ENCODE assay signal across 25 mouse cellular contexts in the genomic region with DNA sequence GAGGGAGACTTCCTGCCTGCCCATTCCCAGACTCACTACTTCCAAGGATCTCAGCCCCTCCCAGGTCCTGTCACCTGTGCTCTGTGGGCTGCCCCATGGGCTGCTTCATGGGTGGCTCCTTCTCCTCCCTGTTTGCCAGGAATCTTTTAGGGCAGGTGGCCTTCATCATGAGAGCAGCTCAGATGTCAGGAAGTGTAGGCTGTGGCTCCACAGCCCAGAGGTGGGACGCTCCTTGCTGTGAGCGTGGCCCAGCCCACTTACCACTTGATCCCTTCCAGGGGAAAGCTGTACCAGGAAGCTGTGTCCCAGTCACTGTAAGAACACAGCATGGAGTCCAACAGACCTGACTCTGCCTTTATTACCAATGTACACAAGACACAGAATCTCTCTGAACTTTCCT. TPM values are rescaled to one million over a fixed set of nuclear protein-coding genes. Genes with fewer than 3 reads are reported as not detected.
DNase-seq lines count a peak whose midpoint lies in the region; ATAC-seq and TF ChIP-seq lines count a peak whose summit lies in the region.
"Had no signal": no experiment of that assay in that cellular context is flagged by ENCODE, and none has a peak within 500 bp of the region (broad histone marks: within the 10 kb centered on the region; RNA-seq: fewer than 3 reads in every experiment).

No protein-coding gene starts in this region.

- TF ChIP-seq POLR2A in small intestine, adult 2 months (IDR thresholded peaks at IDR 0.05; ENCODE audit: low read depth, low read length), result no peak

- no peaks in the 10 kb centered on the region for H3K27me3 ChIP-seq in kidney, embryonic 16.5 days (ENCODE audit: insufficient read depth, low read length)
- H3K27me3 ChIP-seq in intestine, embryonic 14.5 days (replicated peaks; ENCODE audit: control insufficient read depth, insufficient read depth, low read length), result no peaks in the 10 kb centered on the region
- H3K27me3 ChIP-seq in small intestine, adult 2 months (ENCODE audit: control insufficient read depth, insufficient read depth, low read length), result no peaks in the 10 kb centered on the region
- H3K27me3 ChIP-seq: limb, embryonic 12.5 days; liver, embryonic 12.5 days; lung, embryonic 15.5 days had no signal

- DNase-seq in kidney, postnatal 25 days, result no peak
- DNase-seq in intestine, embryonic 14.5 days (ENCODE audit: low spot score), result no peak
- no peak for DNase-seq in embryo, embryonic 10.5 days (ENCODE audit: low spot score)
- DNase-seq in left cerebral cortex, postnatal 10 days (ENCODE audit: extremely low spot score in 1 of 2, low spot score in 2 of 2), result no peak
- DNase-seq: adrenal gland, postnatal 10 days; forebrain, postnatal 0 days; heart, adult 2 months; heart, postnatal 14 days; kidney, adult 8-10 months; midbrain, embryonic 14.5 days; retina, postnatal 1 day; right cerebral cortex, postnatal 25 days had no signal

- 26% methylated on average over 2 of the region's 2 CpGs for WGBS in kidney, embryonic 16.5 days
- 14% methylated on average over 2 of the region's 2 CpGs for WGBS in intestine, embryonic 14.5 days
- WGBS in small intestine, adult 2 months, result 25% methylated on average over 2 of the region's 2 CpGs

- H3K36me3 ChIP-seq in kidney, embryonic 16.5 days (ENCODE audit: insufficient read depth, low read length), result no peaks in the 10 kb centered on the region
- no peaks in the 10 kb centered on the region for H3K36me3 ChIP-seq in intestine, embryonic 14.5 days (ENCODE audit: control insufficient read depth, insufficient read depth, low read length)
- peaks cover 20% of the 10 kb centered on the region for H3K36me3 ChIP-seq in small intestine, adult 2 months (ENCODE audit: control insufficient read depth, insufficient read depth, low read length)
- H3K36me3 ChIP-seq: heart, embryonic 13.5 days; limb, embryonic 12.5 days; lung, embryonic 15.5 days; neural tube, embryonic 13.5 days had no signal

- intact Hi-C loops in left cerebral cortex, postnatal 10 days (cut with DNase I), result no loop called here

- H3K9ac ChIP-seq in kidney, embryonic 16.5 days (replicated peaks; ENCODE audit: low read length), result no peak overlapping the region
- H3K9ac ChIP-seq in intestine, embryonic 14.5 days (ENCODE audit: low read length), result no peak overlapping the region
- H3K9ac ChIP-seq: forebrain, postnatal 0 days; limb, embryonic 12.5 days; liver, embryonic 12.5 days; lung, embryonic 15.5 days; neural tube, embryonic 13.5 days had no signal

- H3K4me2 ChIP-seq in kidney, embryonic 16.5 days (replicated peaks; ENCODE audit: low read depth, low read length), result no peak overlapping the region
- no peak overlapping the region for H3K4me2 ChIP-seq in intestine, embryonic 14.5 days (ENCODE audit: low read length)
- H3K4me2 ChIP-seq: heart, embryonic 13.5 days; limb, embryonic 12.5 days; liver, embryonic 12.5 days; lung, embryonic 15.5 days; neural tube, embryonic 13.5 days had no signal

- peaks cover 40% of the 10 kb centered on the region for H3K4me1 ChIP-seq in kidney, embryonic 16.5 days (ENCODE audit: insufficient read depth, low read length)
- H3K4me1 ChIP-seq in intestine, embryonic 14.5 days (replicated peaks; ENCODE audit: control insufficient read depth, insufficient read depth, low read length), result no peaks in the 10 kb centered on the region
- peaks cover 26% of the 10 kb centered on the region for H3K4me1 ChIP-seq in small intestine, adult 2 months (ENCODE audit: control insufficient read depth, insufficient read depth, insufficient read length, low read length)
- H3K4me1 ChIP-seq: lung, embryonic 15.5 days had no signal

- no peaks in the 10 kb centered on the region for H3K9me3 ChIP-seq in kidney, embryonic 16.5 days (ENCODE audit: low read length)
- no peaks in the 10 kb centered on the region for H3K9me3 ChIP-seq in intestine, embryonic 14.5 days (ENCODE audit: control insufficient read depth, low read length)
- H3K9me3 ChIP-seq: heart, embryonic 13.5 days; limb, embryonic 12.5 days; liver, embryonic 12.5 days; lung, embryonic 15.5 days; neural tube, embryonic 13.5 days had no signal

- peak; percentile 57; the same call in 1 of the 2 replicates for ATAC-seq in kidney, embryonic 16.5 days (ENCODE audit: low FRiP score, low TSS enrichment)
- ATAC-seq in common myeloid progenitor, adult 5-6 weeks (replicated peaks; ENCODE audit: low read depth, poor library complexity, severe bottlenecking), result 0 out of 2 replicates have a peak, but pooled peaks have one; percentile 10
- peak; percentile 65; the same call in 1 of the 2 replicates for ATAC-seq in intestine, embryonic 14.5 days (replicated peaks; ENCODE audit: low FRiP score, low TSS enrichment, low read depth)
- ATAC-seq: activated CD4-positive, CD25-positive, alpha-beta regulatory T cell, adult 4 months; forebrain, postnatal 0 days; hindbrain, postnatal 0 days; liver, embryonic 12.5 days had no signal

- H3K27ac ChIP-seq in kidney, embryonic 16.5 days (ENCODE audit: low read length), result peak overlapping the region; percentile 36; the same call in 1 of the 2 replicates
- peak overlapping the region; percentile 41; the same call in 1 of the 2 replicates for H3K27ac ChIP-seq in intestine, embryonic 14.5 days (ENCODE audit: low read depth)
- peak overlapping the region; percentile 45; the same call in 1 of the 2 replicates for H3K27ac ChIP-seq in small intestine, adult 2 months (ENCODE audit: insufficient read depth, low read depth, low read length)
- H3K27ac ChIP-seq: heart, adult 2 months; heart, embryonic 13.5 days; hindbrain, postnatal 0 days; liver, embryonic 12.5 days; neural tube, embryonic 13.5 days had no signal

- TF ChIP-seq CTCF in small intestine, adult 2 months (IDR thresholded peaks at IDR 0.05; ENCODE audit: extremely low read depth, insufficient read length, insufficient replicate concordance, low read depth, low read length), result no peak

- no peak overlapping the region for H3K4me3 ChIP-seq in kidney, embryonic 16.5 days (ENCODE audit: low read length)
- H3K4me3 ChIP-seq in intestine, embryonic 14.5 days (ENCODE audit: low read depth, low read length), result no peak overlapping the region
- no peak overlapping the region for H3K4me3 ChIP-seq in small intestine, adult 2 months (ENCODE audit: low read depth, low read length)
- H3K4me3 ChIP-seq: heart, adult 2 months; heart, embryonic 13.5 days; limb, embryonic 12.5 days; liver, embryonic 12.5 days; lung, embryonic 15.5 days; neural tube, embryonic 13.5 days had no signal

RNA-seq across cellular contexts. Expression of gene Hip1r, which starts 13.5 kb away (rescaled TPM):
- 23.1 and 25.6 TPM in 2 replicates for polyA plus RNA-seq in kidney, embryonic 16.5 days (2015; fragmentation: Nextera tagmentation; extraction: Ambion mirVana)
- total RNA-seq in common myeloid progenitor, adult 5-6 weeks (2017), result 13.0 and 13.6 TPM in 2 replicates
- polyA plus RNA-seq in intestine, embryonic 14.5 days (2014; fragmentation: Nextera tagmentation; extraction: Ambion mirVana), result 14.7 and 17.5 TPM in 2 replicates
- polyA plus RNA-seq in small intestine, adult 2 months (2012; rRNA removed), result 30.3 and 40.9 TPM in 2 replicates
- total RNA-seq in left cerebral cortex, postnatal 10 days (2021), result 10 to 100 TPM; 82.4 to 93.4 TPM

RNA-seq across cellular contexts. Expression of gene Vps37b, which starts 45.1 kb away (rescaled TPM):
- polyA plus RNA-seq in kidney, embryonic 16.5 days (2015; fragmentation: Nextera tagmentation; extraction: Ambion mirVana), result 40.8 and 41.8 TPM in 2 replicates
- total RNA-seq in common myeloid progenitor, adult 5-6 weeks (2017), result 21.4 and 21.9 TPM in 2 replicates
- polyA plus RNA-seq in intestine, embryonic 14.5 days (2014; fragmentation: Nextera tagmentation; extraction: Ambion mirVana), result 26.4 and 27.7 TPM in 2 replicates
- polyA plus RNA-seq in small intestine, adult 2 months (2012; rRNA removed), result 35.9 and 55.6 TPM in 2 replicates
- total RNA-seq in left cerebral cortex, postnatal 10 days (2021), result 10 to 100 TPM; 42.5 to 42.6 TPM

RNA-seq across cellular contexts. Expression of gene Ccdc62, which starts 56.4 kb away (rescaled TPM):
- polyA plus RNA-seq in kidney, embryonic 16.5 days (2015; fragmentation: Nextera tagmentation; extraction: Ambion mirVana), result 6.3 and 6.8 TPM in 2 replicates
- total RNA-seq in common myeloid progenitor, adult 5-6 weeks (2017), result 1.4 and 3.6 TPM in 2 replicates
- 5.5 and 9.1 TPM in 2 replicates for polyA plus RNA-seq in intestine, embryonic 14.5 days (2014; fragmentation: Nextera tagmentation; extraction: Ambion mirVana)
- 0.53 and 1.9 TPM in 2 replicates for polyA plus RNA-seq in small intestine, adult 2 months (2012; rRNA removed)
- total RNA-seq in left cerebral cortex, postnatal 10 days (2021), result 1 to 10 TPM; 2.1 to 2.8 TPM

RNA-seq across cellular contexts. Expression of gene Gm43518, which starts 59.7 kb away (rescaled TPM):
- polyA plus RNA-seq in kidney, embryonic 16.5 days (2015; fragmentation: Nextera tagmentation; extraction: Ambion mirVana), result 3.3 and 4.0 TPM in 2 replicates
- total RNA-seq in common myeloid progenitor, adult 5-6 weeks (2017), result 0.63 and 2.7 TPM in 2 replicates
- polyA plus RNA-seq in intestine, embryonic 14.5 days (2014; fragmentation: Nextera tagmentation; extraction: Ambion mirVana), result 1.4 and 2.3 TPM in 2 replicates
- polyA plus RNA-seq in small intestine, adult 2 months (2012; rRNA removed), result 0.44 TPM in 1 of 2 replicates, not detected in the other
- 1 to 10 TPM; 1.5 to 2.4 TPM for total RNA-seq in left cerebral cortex, postnatal 10 days (2021)
- total RNA-seq: adrenal gland, postnatal 10 days; gastrocnemius, postnatal 25 days; megakaryocyte-erythroid progenitor cell, adult 5-6 weeks had no signal
- polyA plus RNA-seq: C2C12; heart, adult 2 months had no signal

Comparison
In these comparisons a context has a peak if more than half of its experiments do, and no peak if none do; other contexts are left out.
1. ATAC-seq: peak in every context shown above with its lines; median percentile 65 in intestine, embryonic 14.5 days; 57 in kidney, embryonic 16.5 days; 10 in common myeloid progenitor, adult 5-6 weeks.